Mouse (Mus musculus) hindbrain, embryonic 11.5 days (tissue): ENCODE data around the gene Maf. TPM values are rescaled to one million over a fixed set of nuclear protein-coding genes. Genes with fewer than 3 reads are reported as not detected.

ENCODE experiments used
- ATAC-seq: fragments of 200-750 bp; cut with Nextera tagmentation; 2 replicates; pipeline ENCODE4 v1.8.0; 2017; ENCODE audit warnings: mild to moderate bottlenecking, moderate TSS enrichment, moderate library complexity; ENCODE audit not compliant: low FRiP score
- DNase-seq: peaks from one replicate; pipeline ENCODE4 v3.0.0-alpha.2; 2015; ENCODE audit warnings: low spot score
- H3K27ac ChIP-seq: fragments of 300-500 bp; sonication (generic); 2 replicates; pipeline ENCODE4 v1.5.1; 2014; ENCODE audit warnings: mild to moderate bottlenecking, low read depth, low read length
- H3K27me3 ChIP-seq: fragments of 300-500 bp; sonication (generic); 2 replicates; pipeline ENCODE4 v1.6.1; 2014; ENCODE audit warnings: mild to moderate bottlenecking, low read length, moderate library complexity, mixed read lengths; ENCODE audit not compliant: control insufficient read depth, insufficient read depth
- H3K36me3 ChIP-seq: fragments of 300-500 bp; sonication (generic); 2 replicates; pipeline ENCODE4 v1.6.1; 2014; ENCODE audit warnings: mild to moderate bottlenecking, low read length, moderate library complexity, mixed read lengths; ENCODE audit not compliant: control insufficient read depth, insufficient read depth
- H3K4me1 ChIP-seq: fragments of 300-500 bp; sonication (generic); replicated peaks from 2 replicates; pipeline ENCODE4 v1.6.1; 2014; ENCODE audit warnings: low read length, mixed read lengths; ENCODE audit not compliant: control insufficient read depth, insufficient read depth
- H3K4me2 ChIP-seq: fragments of 300-500 bp; sonication (generic); replicated peaks from 2 replicates; pipeline ENCODE4 v1.6.1; 2014; ENCODE audit warnings: mild to moderate bottlenecking, low read depth, low read length
- H3K4me3 ChIP-seq: fragments of 300-500 bp; sonication (generic); 2 replicates; pipeline ENCODE4 v1.5.1; 2014; ENCODE audit warnings: low read depth, low read length
- H3K9ac ChIP-seq: fragments of 300-500 bp; sonication (generic); 2 replicates; pipeline ENCODE4 v1.6.1; 2014; ENCODE audit warnings: low read depth, low read length
- H3K9me3 ChIP-seq: fragments of 300-500 bp; sonication (generic); 2 replicates; pipeline ENCODE4 v1.6.1; 2016; ENCODE audit warnings: low read length; ENCODE audit not compliant: control insufficient read depth
- WGBS: fragments of 180-500 bp; shearing (Covaris S2); extraction: QIAGEN DNeasy Blood & Tissue Kit; methylation state at CpG from one replicate; pipeline ENCODE4 v1.1.7; 2014; 5-methylcytosine and 5-hydroxymethylcytosine counted together
- polyA plus RNA-seq: library from polyadenylated mRNA; unstranded; fragments of >200 nt; fragmentation: Nextera tagmentation; extraction: Ambion mirVana; gene quantifications from 2 replicates; pipeline ENCODE4 v1.2.1, GENCODE M21; 2014

Gene Maf
- polyA plus RNA-seq, 1 experiment from 2014 or later: 7.5 TPM

GRCm38 (mm10) chr8:115741964-115742363 lies 34.4 kb upstream of the Maf start:
- H3K4me3 ChIP-seq: no peak overlapping the region
- 94% methylated on average over 6 of the region's 6 CpGs for WGBS
- no peaks in the 10 kb centered on the region for H3K9me3 ChIP-seq
- H3K4me2 ChIP-seq: no peak overlapping the region
- no peaks in the 10 kb centered on the region for H3K36me3 ChIP-seq
- DNase-seq: no peak
- no peak for ATAC-seq
- no peak overlapping the region for H3K9ac ChIP-seq
- no peaks in the 10 kb centered on the region for H3K27me3 ChIP-seq
- no peaks in the 10 kb centered on the region for H3K4me1 ChIP-seq
- H3K27ac ChIP-seq: no peak overlapping the region

- no peaks in the 10 kb centered on the region for H3K4me1 ChIP-seq
- H3K36me3 ChIP-seq: no peaks in the 10 kb centered on the region
- H3K4me3 ChIP-seq: no peak overlapping the region
- no peaks in the 10 kb centered on the region for H3K9me3 ChIP-seq
- no peak overlapping the region for H3K4me2 ChIP-seq
- WGBS: 93% methylated on average over 4 of the region's 4 CpGs
- ATAC-seq (no peak), DNase-seq (no peak)
- no peaks in the 10 kb centered on the region for H3K27me3 ChIP-seq
- no peak overlapping the region for H3K9ac ChIP-seq
- no peak overlapping the region for H3K27ac ChIP-seq
These were observed 32.2 kb upstream of the Maf start for GRCm38 (mm10) chr8:115739756-115740155.

- Histone ChIP-seq H3K4me1 (no peaks in the 10 kb centered on the region), H3K4me3 (no peak overlapping the region), H3K9ac (no peak overlapping the region), H3K4me2 (no peak overlapping the region), H3K9me3 (no peaks in the 10 kb centered on the region), H3K27me3 (no peaks in the 10 kb centered on the region), H3K36me3 (no peaks in the 10 kb centered on the region), H3K27ac (no peak overlapping the region)
- DNase-seq (no peak), ATAC-seq (no peak)
- 80% methylated on average over 6 of the region's 6 CpGs for WGBS
These were observed 24.8 kb upstream of the Maf start for GRCm38 (mm10) chr8:115732401-115732800.

GRCm38 (mm10) chr8:115726807-115727206 lies 19.2 kb upstream of the Maf start:
- no peaks in the 10 kb centered on the region for H3K9me3 ChIP-seq
- H3K36me3 ChIP-seq: no peaks in the 10 kb centered on the region
- H3K9ac ChIP-seq: no peak overlapping the region
- WGBS: 90% methylated on average over 3 of the region's 3 CpGs
- ATAC-seq (no peak), DNase-seq (no peak)
- H3K4me2 ChIP-seq: no peak overlapping the region
- no peaks in the 10 kb centered on the region for H3K27me3 ChIP-seq
- H3K4me1 ChIP-seq: no peaks in the 10 kb centered on the region
- H3K4me3 ChIP-seq: no peak overlapping the region
- H3K27ac ChIP-seq: no peak overlapping the region

GRCm38 (mm10) chr8:115726231-115726630 lies 18.6 kb upstream of the Maf start:
- Histone ChIP-seq H3K27ac (no peak overlapping the region), H3K9me3 (no peaks in the 10 kb centered on the region), H3K4me3 (no peak overlapping the region), H3K4me1 (no peaks in the 10 kb centered on the region), H3K36me3 (no peaks in the 10 kb centered on the region), H3K27me3 (no peaks in the 10 kb centered on the region), H3K9ac (no peak overlapping the region), H3K4me2 (no peak overlapping the region)
- WGBS: 77% methylated on average over 4 of the region's 4 CpGs
- ATAC-seq: no peak
- DNase-seq: no peak

- 82% methylated on average over 7 of the region's 7 CpGs for WGBS
- no peak overlapping the region for H3K4me3 ChIP-seq
These were observed 11.5 kb upstream of the Maf start for GRCm38 (mm10) chr8:115719126-115719525.

GRCm38 (mm10) chr8:115718621-115719020 lies 11.0 kb upstream of the Maf start:
- H3K4me3 ChIP-seq: no peak overlapping the region
- WGBS: 94% methylated on average over 6 of the region's 6 CpGs
- ATAC-seq: no peak
- no peak overlapping the region for H3K4me2 ChIP-seq
- H3K36me3 ChIP-seq: no peaks in the 10 kb centered on the region
- no peaks in the 10 kb centered on the region for H3K9me3 ChIP-seq
- H3K27me3 ChIP-seq: no peaks in the 10 kb centered on the region
- no peak overlapping the region for H3K27ac ChIP-seq
- DNase-seq: no peak
- H3K4me1 ChIP-seq: no peaks in the 10 kb centered on the region
- H3K9ac ChIP-seq: no peak overlapping the region

More at GRCm38 (mm10) chr8:115719126-115719525, 11.5 kb upstream of the Maf start:
- Histone ChIP-seq H3K9me3 (no peaks in the 10 kb centered on the region), H3K9ac (no peak overlapping the region), H3K4me2 (no peak overlapping the region), H3K27ac (no peak overlapping the region), H3K27me3 (no peaks in the 10 kb centered on the region), H3K4me1 (no peaks in the 10 kb centered on the region), H3K36me3 (no peaks in the 10 kb centered on the region)
- DNase-seq (no peak), ATAC-seq (no peak)

- no peak for DNase-seq
- Histone ChIP-seq H3K4me1 (no peaks in the 10 kb centered on the region), H3K27me3 (no peaks in the 10 kb centered on the region), H3K4me3 (no peak overlapping the region), H3K9me3 (no peaks in the 10 kb centered on the region), H3K9ac (no peak overlapping the region), H3K36me3 (no peaks in the 10 kb centered on the region), H3K27ac (no peak overlapping the region), H3K4me2 (no peak overlapping the region)
- 88% methylated on average over 4 of the region's 4 CpGs for WGBS
- no peak for ATAC-seq
These were observed 7.7 kb upstream of the Maf start for GRCm38 (mm10) chr8:115715262-115715661.

GRCm38 (mm10) chr8:115711106-115711505 lies 3.5 kb upstream of the Maf start:
- Histone ChIP-seq H3K4me1 (no peaks in the 10 kb centered on the region), H3K9ac (no peak overlapping the region), H3K4me2 (no peak overlapping the region), H3K36me3 (no peaks in the 10 kb centered on the region), H3K9me3 (no peaks in the 10 kb centered on the region), H3K27ac (no peak overlapping the region), H3K27me3 (no peaks in the 10 kb centered on the region), H3K4me3 (no peak overlapping the region)
- DNase-seq (no peak), ATAC-seq (no peak)
- 69% methylated on average over 11 of the region's 11 CpGs for WGBS
